Mouse (Mus musculus) forebrain, embryonic 14.5 days (tissue): ENCODE data around the gene Tmem247. TPM values are rescaled to one million over a fixed set of nuclear protein-coding genes. Genes with fewer than 3 reads are reported as not detected.

Source experiments
- ATAC-seq: fragments of 200-750 bp; cut with Nextera tagmentation; 2 replicates; pipeline ENCODE4 v1.8.0; 2017; ENCODE audit warnings: mild to moderate bottlenecking, moderate library complexity
- DNase-seq: peaks from one replicate; pipeline ENCODE4 v3.0.0-alpha.2; 2015; ENCODE audit warnings: low spot score
- H3K27ac ChIP-seq: fragments of 300-500 bp; sonication (generic); 2 replicates; pipeline ENCODE4 v1.5.1; 2014; ENCODE audit warnings: low read depth, mild to moderate bottlenecking, control low read depth, low read length, moderate library complexity
- H3K27me3 ChIP-seq: fragments of 300-500 bp; sonication (generic); replicated peaks from 2 replicates; pipeline ENCODE4 v1.6.1; 2014; ENCODE audit warnings: low read length, control low read depth, mixed read lengths; ENCODE audit not compliant: control insufficient read depth, insufficient read depth
- H3K36me3 ChIP-seq: fragments of 300-500 bp; sonication (generic); 2 replicates; pipeline ENCODE4 v1.6.1; 2014; ENCODE audit warnings: low read length, control low read depth; ENCODE audit not compliant: control insufficient read depth, insufficient read depth
- H3K4me1 ChIP-seq: fragments of 300-500 bp; sonication (generic); 2 replicates; pipeline ENCODE4 v1.6.1; 2014; ENCODE audit warnings: antibody characterized with exemption, low read length, control low read depth; ENCODE audit not compliant: control insufficient read depth, insufficient read depth
- H3K4me2 ChIP-seq: fragments of 300-500 bp; sonication (generic); 2 replicates; pipeline ENCODE4 v1.6.1; 2014; ENCODE audit warnings: mild to moderate bottlenecking, control low read depth, low read length
- H3K4me3 ChIP-seq: fragments of 300-500 bp; sonication (generic); 2 replicates; pipeline ENCODE4 v1.5.1; 2014; ENCODE audit warnings: low read depth, low read length, control low read depth
- H3K9ac ChIP-seq: fragments of 300-500 bp; sonication (generic); 2 replicates; pipeline ENCODE4 v1.6.1; 2014; ENCODE audit warnings: mild to moderate bottlenecking, low read length, control low read depth, moderate library complexity
- H3K9me3 ChIP-seq: fragments of 300-500 bp; sonication (generic); replicated peaks from 2 replicates; pipeline ENCODE4 v1.6.1; 2016; ENCODE audit warnings: low read length, control low read depth, mixed read lengths; ENCODE audit not compliant: control insufficient read depth
- WGBS: fragments of 180-500 bp; shearing (Covaris S2); extraction: QIAGEN DNeasy Blood & Tissue Kit; methylation state at CpG from one replicate; pipeline ENCODE4 v1.1.7; 2014; 5-methylcytosine and 5-hydroxymethylcytosine counted together
- polyA plus RNA-seq: library from polyadenylated mRNA; unstranded; fragments of >200 nt; fragmentation: Nextera tagmentation; extraction: Ambion mirVana; gene quantifications from 2 replicates; pipeline ENCODE4 v1.2.1, GENCODE M21; 2014

Tmem247 gene
- polyA plus RNA-seq, 1 experiment from 2014 or later, result not detected

DNA sequence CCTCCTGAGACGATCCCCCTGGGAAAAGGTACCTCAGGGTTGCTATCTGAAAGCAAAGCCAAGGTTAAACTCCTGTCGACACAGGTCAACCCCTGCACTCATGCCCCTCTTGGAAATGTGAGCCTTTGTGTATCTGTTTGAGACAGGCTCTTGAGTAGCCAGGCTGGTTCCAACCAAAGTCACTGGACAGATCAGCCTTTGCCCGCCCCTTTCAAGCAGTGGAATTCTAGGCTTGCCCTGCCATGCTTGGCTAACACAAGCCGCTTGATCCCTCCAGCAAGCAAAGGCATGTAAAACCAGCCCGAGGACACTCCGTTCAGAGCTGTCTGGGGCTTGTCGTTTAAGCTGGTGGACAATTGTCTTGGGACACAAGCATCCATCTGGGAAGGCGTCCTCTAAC, 8.8 kb upstream of the Tmem247 start:
- WGBS, result 81% methylated on average over 8 of the region's 8 CpGs
- H3K36me3 ChIP-seq, result no peaks in the 10 kb centered on the region
- H3K4me3 ChIP-seq, result no peak overlapping the region
- H3K27me3 ChIP-seq, result no peaks in the 10 kb centered on the region
- DNase-seq (no peak), ATAC-seq (no peak)
- peaks cover 15% of the 10 kb centered on the region; the same call in 1 of the 2 replicates for H3K4me1 ChIP-seq
- H3K27ac ChIP-seq, result no peak overlapping the region
- H3K4me2 ChIP-seq, result no peak overlapping the region
- no peaks in the 10 kb centered on the region for H3K9me3 ChIP-seq
- no peak overlapping the region for H3K9ac ChIP-seq

DNA sequence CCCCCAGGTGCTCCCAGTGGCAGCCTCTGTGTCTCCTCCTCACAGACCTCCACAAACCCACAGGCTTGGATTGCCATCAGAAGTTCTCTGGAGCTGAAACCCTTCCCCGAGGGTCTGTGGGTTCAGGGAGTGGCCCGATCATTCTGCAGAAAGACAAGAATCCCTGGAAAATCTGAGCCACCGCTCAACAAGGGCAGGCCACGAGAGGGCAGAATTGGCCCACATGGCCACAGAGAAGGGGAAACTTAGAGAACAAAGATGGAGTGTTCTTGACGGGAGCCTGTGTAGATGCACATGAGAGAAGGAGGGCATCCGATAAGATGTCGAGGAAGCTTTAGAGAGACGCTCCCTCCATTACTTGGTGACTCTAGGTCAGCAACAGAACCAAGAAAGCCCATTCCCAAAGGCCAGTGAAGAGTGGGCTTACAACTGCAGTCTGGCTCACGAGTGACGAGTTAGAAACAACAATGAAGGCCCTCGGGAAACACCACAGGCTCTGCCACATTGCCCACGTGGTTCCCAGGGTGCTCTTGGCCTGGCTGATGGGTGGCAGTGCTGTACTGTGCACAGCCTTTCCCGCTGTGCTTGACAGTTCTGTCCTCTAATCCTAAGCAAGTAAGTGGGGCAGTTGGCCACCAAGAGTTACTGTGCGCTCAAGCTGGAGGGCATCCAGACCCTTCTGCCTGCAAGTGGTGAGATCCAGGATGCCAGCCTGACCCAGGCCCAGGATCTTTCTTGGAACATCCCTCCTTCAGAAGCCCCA, 7.2 kb upstream of the Tmem247 start:
- H3K4me1 ChIP-seq, result peaks cover 10% of the 10 kb centered on the region; the same call in 1 of the 2 replicates
- H3K27me3 ChIP-seq, result no peaks in the 10 kb centered on the region
- H3K9ac ChIP-seq, result no peak overlapping the region
- no peaks in the 10 kb centered on the region for H3K36me3 ChIP-seq
- ATAC-seq, result no peak
- H3K4me2 ChIP-seq, result no peak overlapping the region
- no peak overlapping the region for H3K27ac ChIP-seq
- H3K9me3 ChIP-seq, result no peaks in the 10 kb centered on the region
- no peak overlapping the region for H3K4me3 ChIP-seq
- peak; percentile 56 for DNase-seq
- 70% methylated on average over 14 of the region's 14 CpGs for WGBS

DNA sequence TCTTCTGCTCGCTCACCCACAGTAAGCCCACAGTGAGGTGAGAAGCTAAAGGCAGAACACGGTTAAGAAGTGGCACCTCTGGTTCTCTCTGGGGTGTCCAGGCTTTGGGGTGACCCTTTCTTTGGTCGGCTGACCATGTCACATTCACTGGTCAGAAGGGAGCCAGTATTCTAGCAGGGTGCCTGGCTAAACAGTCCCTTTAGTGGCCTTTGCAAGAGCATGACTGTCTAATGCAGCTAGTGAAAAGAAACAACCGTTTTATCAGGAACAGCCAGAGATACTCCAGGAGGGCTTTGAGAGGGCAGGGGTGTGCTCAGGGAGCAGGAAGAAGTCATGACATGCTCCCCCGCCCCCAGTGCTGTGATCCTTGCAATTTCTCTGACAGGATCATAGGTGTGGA, 5.9 kb upstream of the Tmem247 start:
- Histone ChIP-seq H3K9ac (no peak overlapping the region), H3K4me1 (no peaks in the 10 kb centered on the region), H3K4me3 (no peak overlapping the region), H3K9me3 (no peaks in the 10 kb centered on the region), H3K27ac (no peak overlapping the region), H3K36me3 (no peaks in the 10 kb centered on the region), H3K4me2 (no peak overlapping the region), H3K27me3 (no peaks in the 10 kb centered on the region)
- DNase-seq (no peak), ATAC-seq (no peak)
- 66% methylated on average over 5 of the region's 5 CpGs for WGBS

GRCm38 (mm10) chr17:86913003-86913607, 4.0 kb upstream of the Tmem247 start:
- Histone ChIP-seq H3K9ac (no peak overlapping the region), H3K4me3 (no peak overlapping the region), H3K4me2 (no peak overlapping the region), H3K4me1 (no peaks in the 10 kb centered on the region), H3K27ac (no peak overlapping the region), H3K27me3 (no peaks in the 10 kb centered on the region), H3K9me3 (no peaks in the 10 kb centered on the region), H3K36me3 (no peaks in the 10 kb centered on the region)
- ATAC-seq (no peak), DNase-seq (no peak)
- WGBS, result 84% methylated on average over 7 of the region's 7 CpGs

GRCm38 (mm10) chr17:86915540-86915939, 1.6 kb upstream of the Tmem247 start:
- no peak overlapping the region for H3K9ac ChIP-seq
- ATAC-seq, result no peak
- 75% methylated on average over 4 of the region's 4 CpGs for WGBS
- no peaks in the 10 kb centered on the region for H3K36me3 ChIP-seq
- no peaks in the 10 kb centered on the region for H3K9me3 ChIP-seq
- H3K4me2 ChIP-seq, result no peak overlapping the region
- DNase-seq, result no peak
- H3K27me3 ChIP-seq, result no peaks in the 10 kb centered on the region
- H3K4me3 ChIP-seq, result no peak overlapping the region
- no peak overlapping the region for H3K27ac ChIP-seq
- H3K4me1 ChIP-seq, result no peaks in the 10 kb centered on the region

DNA sequence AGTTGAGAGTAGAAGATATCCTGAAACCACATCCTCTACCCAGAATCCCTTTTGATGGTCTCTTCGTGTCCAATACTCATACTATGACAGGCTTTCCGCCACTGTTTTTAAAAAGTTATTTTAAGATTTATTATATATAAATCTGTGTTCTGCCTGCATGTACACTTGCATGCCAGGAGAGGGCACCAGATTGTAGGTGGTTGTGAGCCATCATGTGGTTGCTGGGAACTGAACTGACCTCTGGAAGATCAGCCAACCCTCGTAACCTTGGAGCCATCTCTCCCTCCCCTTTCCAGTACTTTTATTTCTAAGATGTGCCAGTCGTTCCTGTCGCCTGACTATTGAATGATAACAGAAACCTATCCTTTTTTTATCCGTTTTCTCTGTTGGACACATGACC, 1.6 kb downstream of the Tmem247 start:
- Histone ChIP-seq H3K4me1 (no peaks in the 10 kb centered on the region), H3K27me3 (no peaks in the 10 kb centered on the region), H3K4me3 (no peak overlapping the region), H3K27ac (no peak overlapping the region), H3K36me3 (no peaks in the 10 kb centered on the region), H3K9ac (no peak overlapping the region), H3K9me3 (no peaks in the 10 kb centered on the region), H3K4me2 (no peak overlapping the region)
- ATAC-seq (no peak), DNase-seq (no peak)
- 81% methylated on average over 6 of the region's 6 CpGs for whole genome bisulfite sequencing

GRCm38 (mm10) chr17:86919729-86920128, 2.6 kb downstream of the Tmem247 start:
- no peak overlapping the region for H3K9ac ChIP-seq
- DNase-seq (no peak), ATAC-seq (no peak)
- H3K27ac ChIP-seq, result no peak overlapping the region
- no peaks in the 10 kb centered on the region for H3K4me1 ChIP-seq
- no peaks in the 10 kb centered on the region for H3K27me3 ChIP-seq
- no peak overlapping the region for H3K4me3 ChIP-seq
- no peaks in the 10 kb centered on the region for H3K9me3 ChIP-seq
- no peak overlapping the region for H3K4me2 ChIP-seq
- WGBS, result 92% methylated on average over 11 of the region's 11 CpGs
- no peaks in the 10 kb centered on the region for H3K36me3 ChIP-seq

DNA sequence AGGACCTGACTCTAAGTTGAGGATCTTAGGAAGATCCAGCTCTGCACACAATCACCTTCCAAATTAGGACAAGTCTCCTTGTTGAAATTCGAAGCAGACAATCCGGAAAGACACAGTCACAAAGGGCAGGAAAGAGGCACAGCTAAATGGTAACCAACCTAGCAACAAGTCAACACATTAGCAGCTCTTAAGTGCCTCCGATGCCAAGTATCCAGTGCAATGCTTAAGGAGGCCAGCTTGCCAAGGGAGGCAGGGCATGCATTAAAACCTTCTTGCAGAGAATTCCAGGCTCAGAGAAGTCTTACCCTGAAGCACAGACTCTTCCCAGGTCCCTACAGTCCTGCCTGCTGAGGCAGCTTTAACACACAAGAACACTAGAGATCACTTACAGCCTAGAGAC, 7.5 kb downstream of the Tmem247 start:
- no peaks in the 10 kb centered on the region for H3K9me3 ChIP-seq
- H3K27ac ChIP-seq, result no peak overlapping the region
- DNase-seq (no peak), ATAC-seq (no peak)
- no peaks in the 10 kb centered on the region for H3K27me3 ChIP-seq
- H3K36me3 ChIP-seq, result no peaks in the 10 kb centered on the region
- no peak overlapping the region for H3K4me2 ChIP-seq
- H3K4me3 ChIP-seq, result no peak overlapping the region
- WGBS, result 77% methylated on average over 3 of the region's 3 CpGs
- no peaks in the 10 kb centered on the region for H3K4me1 ChIP-seq
- no peak overlapping the region for H3K9ac ChIP-seq

DNA sequence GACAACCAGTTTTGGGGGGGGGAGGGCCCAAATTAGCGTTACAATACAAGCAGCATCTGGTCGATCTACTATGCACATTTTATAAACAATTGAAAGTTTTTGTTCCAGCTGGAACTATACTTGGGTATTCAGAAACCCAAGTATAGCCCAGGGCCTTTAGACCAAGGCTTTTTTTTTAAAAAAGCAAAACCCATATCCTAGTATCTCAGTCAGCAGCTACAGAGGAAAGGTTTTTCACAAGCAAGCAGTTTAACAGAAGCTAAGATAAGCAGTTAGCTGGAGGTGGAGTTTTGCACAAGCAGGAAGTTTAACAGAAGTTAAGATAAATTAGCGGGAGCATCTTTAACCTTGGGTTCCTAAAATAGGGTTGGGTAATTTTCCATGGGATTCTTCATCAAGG, 9.7 kb downstream of the Tmem247 start:
- no peak overlapping the region for H3K4me3 ChIP-seq
- WGBS, result 86% methylated on average over 3 of the region's 3 CpGs
- H3K9ac ChIP-seq, result no peak overlapping the region
- no peaks in the 10 kb centered on the region for H3K9me3 ChIP-seq
- no peak for ATAC-seq
- no peaks in the 10 kb centered on the region for H3K4me1 ChIP-seq
- H3K4me2 ChIP-seq, result no peak overlapping the region
- no peaks in the 10 kb centered on the region for H3K27me3 ChIP-seq
- no peaks in the 10 kb centered on the region for H3K36me3 ChIP-seq
- no peak for DNase-seq
- no peak overlapping the region for H3K27ac ChIP-seq
